Mouse (Mus musculus): Measurements from ENCODE around the gene Aldh9a1.

GRCm38 (mm10) chr1:167308261-167309054 is 41.3 kb upstream of the Aldh9a1 start, which contains the start of gene Tmco1:
- TF ChIP-seq CTCF (IDR thresholded peaks at IDR 0.05), result peak; percentile 23
- peak; percentile 93 for TF ChIP-seq POLR2A (IDR thresholded peaks at IDR 0.05; ENCODE audit: insufficient read depth, low read depth, low read length)
